Mouse (Mus musculus): ENCODE measurements around the gene Ripor3. TPM values are rescaled to one million over a fixed set of nuclear protein-coding genes. Genes with fewer than 3 reads are reported as not detected.

The Ripor3 gene
- polyA plus RNA-seq, 1 experiment from 2014 or later: 2.3 TPM

DNA sequence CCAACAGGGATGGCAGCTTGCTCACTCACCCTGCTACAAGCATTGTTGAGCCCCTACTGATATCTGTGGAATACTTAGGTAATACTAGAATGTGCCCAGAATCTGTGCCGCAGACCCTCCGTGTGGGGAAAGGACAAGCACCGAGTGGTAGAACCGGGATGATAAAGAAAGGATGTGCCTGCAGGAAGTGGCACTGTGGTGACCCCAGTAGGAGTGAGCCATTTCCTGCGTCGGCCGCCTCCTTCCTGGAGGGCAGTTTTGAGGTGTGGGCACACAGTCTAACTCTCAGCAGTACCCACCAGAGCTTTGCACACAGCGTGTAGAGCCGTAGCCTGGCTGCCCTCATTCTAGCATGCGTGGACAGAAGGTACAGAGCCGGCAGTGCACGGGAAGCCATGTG, 34.7 kb downstream of the Ripor3 start:
- ATAC-seq (replicated peaks; ENCODE audit: low FRiP score, low read depth) (no peak), DNase-seq (ENCODE audit: low spot score) (no peak)
- H3K4me1 ChIP-seq (replicated peaks; ENCODE audit: insufficient read depth, low read length): no peaks in the 10 kb centered on the region
- TF ChIP-seq CTCF (IDR thresholded peaks at IDR 0.05; ENCODE audit: low read depth): no peak
- H3K9me3 ChIP-seq (replicated peaks; ENCODE audit: low read length): no peaks in the 10 kb centered on the region
- H3K27me3 ChIP-seq (ENCODE audit: insufficient read depth, low read length): no peaks in the 10 kb centered on the region
- WGBS: 70% methylated on average over 12 of the region's 12 CpGs
- no peak overlapping the region for H3K4me3 ChIP-seq (replicated peaks; ENCODE audit: low read depth, low read length)
- H3K27ac ChIP-seq: no peak overlapping the region
- H3K9ac ChIP-seq (ENCODE audit: low read depth, low read length): no peak overlapping the region
- peaks cover 31% of the 10 kb centered on the region for H3K36me3 ChIP-seq (ENCODE audit: insufficient read depth, low read length)
- no peak overlapping the region for H3K4me2 ChIP-seq (ENCODE audit: low read length)

DNA sequence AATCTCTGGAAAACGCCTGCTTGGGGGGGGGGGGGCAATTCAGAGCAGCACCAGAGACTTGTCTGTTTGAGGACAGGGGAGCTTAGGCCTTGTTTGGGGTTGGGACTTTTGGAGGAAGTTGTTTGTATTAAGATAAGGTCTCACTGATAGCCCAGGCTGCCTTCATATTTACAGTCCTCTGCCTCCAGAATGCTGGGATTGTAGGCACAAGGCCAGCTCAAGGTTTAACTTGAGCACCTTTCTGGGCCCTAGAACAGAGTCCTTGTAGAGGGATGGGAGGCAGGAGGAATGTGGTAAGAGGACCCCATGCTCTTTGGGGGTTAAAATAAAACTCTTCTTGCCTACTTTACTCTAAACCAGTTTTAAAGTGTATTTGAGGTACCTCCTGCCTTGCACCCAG, 37.6 kb downstream of the Ripor3 start:
- Histone ChIP-seq H3K9me3 (replicated peaks; ENCODE audit: low read length) (no peaks in the 10 kb centered on the region), H3K4me1 (replicated peaks; ENCODE audit: insufficient read depth, low read length) (no peaks in the 10 kb centered on the region), H3K27me3 (ENCODE audit: insufficient read depth, low read length) (no peaks in the 10 kb centered on the region), H3K4me2 (ENCODE audit: low read length) (no peak overlapping the region), H3K9ac (ENCODE audit: low read depth, low read length) (no peak overlapping the region), H3K27ac (no peak overlapping the region), H3K4me3 (replicated peaks; ENCODE audit: low read depth, low read length) (no peak overlapping the region), H3K36me3 (ENCODE audit: insufficient read depth, low read length) (peaks cover 47% of the 10 kb centered on the region)
- ATAC-seq (replicated peaks; ENCODE audit: low FRiP score, low read depth): no peak
- no peak for TF ChIP-seq CTCF (IDR thresholded peaks at IDR 0.05; ENCODE audit: low read depth)
- 36% methylated on average over 1 of the region's 1 CpGs for WGBS
- DNase-seq (ENCODE audit: low spot score): no peak

DNA sequence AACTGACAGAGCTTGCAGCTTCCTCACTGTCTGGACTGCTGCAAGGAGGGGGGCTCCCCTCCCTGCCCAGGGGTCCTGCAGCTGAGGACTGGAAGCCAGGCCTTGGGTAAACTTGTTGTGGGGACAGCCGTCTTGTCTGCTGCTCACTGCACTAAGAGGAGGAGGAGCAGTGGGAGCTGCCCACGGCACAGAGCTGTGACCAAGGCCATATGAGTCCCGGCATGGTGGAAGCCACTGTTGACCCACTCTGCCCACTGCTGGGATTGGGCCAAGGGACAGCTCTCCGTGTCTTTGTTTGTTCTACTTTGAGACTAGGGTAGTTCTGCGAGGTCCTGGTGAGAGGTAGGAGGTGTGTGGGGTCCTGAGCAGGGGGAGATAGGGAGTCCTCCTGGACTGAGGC, 38.3 kb downstream of the Ripor3 start:
- Histone ChIP-seq H3K9me3 (replicated peaks; ENCODE audit: low read length) (no peaks in the 10 kb centered on the region), H3K4me3 (replicated peaks; ENCODE audit: low read depth, low read length) (no peak overlapping the region), H3K36me3 (ENCODE audit: insufficient read depth, low read length) (peaks cover 52% of the 10 kb centered on the region), H3K27me3 (ENCODE audit: insufficient read depth, low read length) (no peaks in the 10 kb centered on the region), H3K4me1 (replicated peaks; ENCODE audit: insufficient read depth, low read length) (no peaks in the 10 kb centered on the region), H3K9ac (ENCODE audit: low read depth, low read length) (no peak overlapping the region), H3K4me2 (ENCODE audit: low read length) (no peak overlapping the region), H3K27ac (no peak overlapping the region)
- DNase-seq (ENCODE audit: low spot score) (no peak), ATAC-seq (replicated peaks; ENCODE audit: low FRiP score, low read depth) (no peak)
- TF ChIP-seq CTCF (IDR thresholded peaks at IDR 0.05; ENCODE audit: low read depth): no peak
- 53% methylated on average over 5 of the region's 5 CpGs for WGBS

DNA sequence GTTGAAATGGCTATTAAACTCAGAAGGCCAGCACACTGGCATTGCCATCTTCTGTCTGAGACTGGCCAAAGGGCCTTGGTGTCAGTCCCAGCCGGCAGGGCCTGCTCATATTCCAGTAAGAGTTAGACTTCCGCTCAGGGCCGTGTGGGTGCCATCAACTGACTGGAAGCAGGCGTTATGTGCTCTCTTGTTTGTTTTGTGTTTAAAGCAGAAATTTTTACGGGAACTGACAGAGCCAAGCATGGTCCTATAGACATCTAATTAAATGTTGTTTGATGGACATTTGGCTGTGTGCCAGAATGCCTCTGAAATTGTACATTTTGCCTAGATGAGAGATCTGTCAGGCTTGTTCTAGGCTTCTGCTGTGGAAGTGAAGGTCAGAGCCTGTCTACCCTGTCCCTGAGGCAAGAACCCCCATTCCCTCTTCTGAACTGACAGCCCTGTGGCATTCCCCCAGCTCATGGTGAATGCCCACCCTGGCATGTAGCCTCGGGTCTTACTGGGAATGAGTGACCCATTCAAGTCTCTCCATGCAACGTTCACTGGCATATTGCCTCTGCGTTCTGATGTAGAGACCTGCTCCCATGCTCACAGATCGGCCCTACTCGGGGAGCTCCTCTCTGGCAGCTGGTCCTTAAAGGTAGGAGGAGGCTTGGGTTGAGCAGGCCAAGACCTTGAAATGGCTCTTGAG, 40.4 kb downstream of the Ripor3 start:
- H3K4me2 ChIP-seq (ENCODE audit: low read length): no peak overlapping the region
- H3K27ac ChIP-seq: no peak overlapping the region
- ATAC-seq (replicated peaks; ENCODE audit: low FRiP score, low read depth) (no peak), DNase-seq (ENCODE audit: low spot score) (no peak)
- 78% methylated on average over 10 of the region's 10 CpGs for WGBS
- peaks cover 55% of the 10 kb centered on the region for H3K36me3 ChIP-seq (ENCODE audit: insufficient read depth, low read length)
- no peaks in the 10 kb centered on the region for H3K27me3 ChIP-seq (ENCODE audit: insufficient read depth, low read length)
- no peak for TF ChIP-seq CTCF (IDR thresholded peaks at IDR 0.05; ENCODE audit: low read depth)
- no peak overlapping the region for H3K9ac ChIP-seq (ENCODE audit: low read depth, low read length)
- H3K9me3 ChIP-seq (replicated peaks; ENCODE audit: low read length): no peaks in the 10 kb centered on the region
- no peak overlapping the region for H3K4me3 ChIP-seq (replicated peaks; ENCODE audit: low read depth, low read length)
- H3K4me1 ChIP-seq (replicated peaks; ENCODE audit: insufficient read depth, low read length): no peaks in the 10 kb centered on the region

DNA sequence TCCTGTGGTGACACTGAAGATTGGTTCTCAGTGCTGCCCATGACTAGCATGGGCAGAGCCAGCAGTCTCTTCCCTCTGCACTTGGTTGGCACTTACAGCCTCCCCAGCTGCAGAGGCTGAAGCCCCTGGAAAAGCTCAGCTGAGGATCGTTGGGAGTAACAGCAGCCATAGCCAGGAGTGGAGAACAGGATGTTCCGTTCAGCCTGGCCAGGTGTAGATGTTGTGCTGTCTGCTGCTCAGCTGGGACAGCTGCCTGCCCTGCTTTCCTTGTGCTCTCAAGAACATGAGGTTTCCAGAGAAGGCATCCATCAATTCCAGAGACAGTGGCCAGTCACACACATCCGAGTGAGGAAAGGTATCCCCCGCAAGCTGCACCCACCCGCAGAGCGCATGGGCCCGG, 41.9 kb downstream of the Ripor3 start:
- H3K4me2 ChIP-seq (ENCODE audit: low read length): no peak overlapping the region
- no peaks in the 10 kb centered on the region for H3K9me3 ChIP-seq (replicated peaks; ENCODE audit: low read length)
- ATAC-seq (replicated peaks; ENCODE audit: low FRiP score, low read depth) (no peak), DNase-seq (ENCODE audit: low spot score) (no peak)
- H3K27me3 ChIP-seq (ENCODE audit: insufficient read depth, low read length): no peaks in the 10 kb centered on the region
- peaks cover 52% of the 10 kb centered on the region for H3K36me3 ChIP-seq (ENCODE audit: insufficient read depth, low read length)
- H3K4me3 ChIP-seq (replicated peaks; ENCODE audit: low read depth, low read length): no peak overlapping the region
- TF ChIP-seq CTCF (IDR thresholded peaks at IDR 0.05; ENCODE audit: low read depth): no peak
- no peak overlapping the region for H3K27ac ChIP-seq
- H3K4me1 ChIP-seq (replicated peaks; ENCODE audit: insufficient read depth, low read length): no peaks in the 10 kb centered on the region
- WGBS: 88% methylated on average over 7 of the region's 7 CpGs
- no peak overlapping the region for H3K9ac ChIP-seq (ENCODE audit: low read depth, low read length)

DNA sequence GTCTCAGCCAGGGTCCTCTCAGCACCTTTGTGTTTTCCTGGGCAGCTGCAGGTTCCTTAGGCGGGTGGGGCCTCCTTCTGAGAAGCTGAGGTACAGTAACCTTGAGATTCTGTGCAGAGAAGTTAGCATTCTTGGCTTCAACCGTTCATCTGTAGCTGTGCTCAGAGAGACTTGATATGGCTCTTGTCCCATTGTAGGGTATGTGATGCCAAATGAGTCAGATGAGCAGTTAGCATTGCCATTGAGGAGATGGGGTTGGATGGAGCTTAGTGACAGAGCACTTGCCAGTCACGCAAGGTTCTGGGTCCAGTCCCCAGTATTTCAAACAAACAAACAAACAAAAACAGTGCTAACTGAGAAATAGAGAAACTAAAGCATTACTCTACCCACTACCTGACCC, 44.5 kb downstream of the Ripor3 start:
- peaks cover 53% of the 10 kb centered on the region for H3K36me3 ChIP-seq (ENCODE audit: insufficient read depth, low read length)
- 88% methylated on average over 3 of the region's 3 CpGs for WGBS

DNA sequence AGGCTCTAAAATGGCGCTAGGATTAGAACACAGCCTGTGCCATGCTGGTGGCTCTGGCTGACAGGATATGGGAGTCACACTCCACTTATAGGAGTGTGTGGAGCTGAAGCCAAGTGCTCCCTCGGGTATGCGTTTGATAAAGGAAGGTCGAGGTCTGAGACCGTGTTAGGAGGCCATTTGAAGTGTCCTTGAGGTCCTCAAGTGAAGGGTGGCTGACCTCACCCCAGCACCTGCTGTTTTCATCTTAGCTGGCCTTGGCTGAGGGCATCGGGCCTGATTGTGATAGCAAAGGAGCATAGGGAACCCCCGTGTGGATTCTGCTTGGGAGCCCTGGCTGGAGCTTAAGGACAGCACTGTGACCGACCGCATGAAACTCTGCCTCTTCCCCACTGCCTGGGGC, 46.1 kb downstream of the Ripor3 start:
- H3K36me3 ChIP-seq (ENCODE audit: insufficient read depth, low read length): peaks cover 46% of the 10 kb centered on the region
- no peak overlapping the region for H3K4me3 ChIP-seq (replicated peaks; ENCODE audit: low read depth, low read length)
- no peak overlapping the region for H3K9ac ChIP-seq (ENCODE audit: low read depth, low read length)
- no peak for TF ChIP-seq CTCF (IDR thresholded peaks at IDR 0.05; ENCODE audit: low read depth)
- ATAC-seq (replicated peaks; ENCODE audit: low FRiP score, low read depth): no peak
- no peak overlapping the region for H3K4me2 ChIP-seq (ENCODE audit: low read length)
- H3K9me3 ChIP-seq (replicated peaks; ENCODE audit: low read length): no peaks in the 10 kb centered on the region
- WGBS: 88% methylated on average over 9 of the region's 9 CpGs
- peaks cover 3% of the 10 kb centered on the region; the same call in 1 of the 2 replicates for H3K4me1 ChIP-seq (replicated peaks; ENCODE audit: insufficient read depth, low read length)
- no peaks in the 10 kb centered on the region for H3K27me3 ChIP-seq (ENCODE audit: insufficient read depth, low read length)
- no peak for DNase-seq (ENCODE audit: low spot score)
- no peak overlapping the region for H3K27ac ChIP-seq

More for the DNA sequence above, 44.5 kb downstream of the Ripor3 start:
- Histone ChIP-seq H3K27me3 (ENCODE audit: insufficient read depth, low read length) (no peaks in the 10 kb centered on the region), H3K4me2 (ENCODE audit: low read length) (no peak overlapping the region), H3K27ac (no peak overlapping the region), H3K9ac (ENCODE audit: low read depth, low read length) (no peak overlapping the region), H3K4me1 (replicated peaks; ENCODE audit: insufficient read depth, low read length) (no peaks in the 10 kb centered on the region), H3K9me3 (replicated peaks; ENCODE audit: low read length) (no peaks in the 10 kb centered on the region), H3K4me3 (replicated peaks; ENCODE audit: low read depth, low read length) (no peak overlapping the region)
- ATAC-seq (replicated peaks; ENCODE audit: low FRiP score, low read depth): no peak
- TF ChIP-seq CTCF (IDR thresholded peaks at IDR 0.05; ENCODE audit: low read depth): no peak
- DNase-seq (ENCODE audit: low spot score): no peak
